Mouse (Mus musculus): ENCODE data around the gene Chst10.
A peak's percentile ranks its signal among the peaks of the same experiment; 100 is the strongest.

DNA sequence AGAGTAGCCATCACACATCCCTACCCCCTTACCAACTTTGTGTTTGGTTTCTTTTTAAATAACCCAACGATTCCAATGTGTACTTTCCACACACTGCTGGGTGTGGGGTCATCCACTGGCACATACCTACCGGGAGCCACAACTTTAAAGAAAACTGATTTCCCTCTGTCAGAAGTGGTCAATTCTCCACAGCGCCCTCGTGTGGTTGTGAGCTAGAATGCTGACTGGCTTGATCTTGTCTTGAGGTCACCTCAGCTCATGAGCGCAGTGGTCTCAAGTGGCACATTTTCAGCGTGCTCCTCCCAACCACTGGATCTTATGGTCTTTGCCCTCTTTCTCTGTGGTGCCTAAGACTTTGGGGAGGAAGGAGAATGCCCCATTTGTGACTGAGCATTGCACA lies 38.8 kb upstream of the Chst10 start:
- TF ChIP-seq CTCF (conservative IDR thresholded peaks at IDR 0.05; ENCODE audit: low read length) = peak; percentile 73
- no peak for TF ChIP-seq NANOG (IDR thresholded peaks at IDR 0.05; ENCODE audit: borderline replicate concordance, low read length)

All from E14TG2a.4 (cell line).